21 mouse cellular contexts compared by ENCODE assay signal in the genomic region with DNA sequence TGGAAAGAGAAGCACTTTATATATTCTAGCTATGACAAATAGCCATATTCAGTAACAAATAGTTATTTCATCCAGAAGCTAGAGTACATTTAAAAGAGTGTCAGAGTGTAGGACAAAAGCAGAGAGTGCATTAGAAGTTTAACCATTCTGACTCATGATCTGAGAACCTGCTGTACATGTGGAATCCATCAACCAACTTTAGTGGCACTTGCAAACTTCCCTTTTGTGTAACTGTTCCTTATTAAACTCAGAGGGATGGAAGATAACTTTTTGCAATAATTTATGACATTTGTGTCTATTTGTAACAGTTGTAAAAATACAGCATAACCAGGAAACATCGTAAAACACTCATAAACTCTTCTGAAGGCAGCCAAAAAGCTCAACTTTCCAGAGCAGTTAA.
"Had no signal": no experiment of that assay in that cellular context is flagged by ENCODE, and none has a peak within 500 bp of the region (broad histone marks: within the 10 kb centered on the region; RNA-seq: fewer than 3 reads in every experiment).

No protein-coding gene starts in this region.

- H3K27me3 ChIP-seq: limb, embryonic 15.5 days; midbrain, embryonic 13.5 days; neural tube, embryonic 13.5 days; stomach, embryonic 15.5 days had no signal

- H3K4me1 ChIP-seq: limb, embryonic 15.5 days; midbrain, embryonic 13.5 days; neural tube, embryonic 13.5 days; stomach, embryonic 15.5 days had no signal

- H3K4me2 ChIP-seq: limb, embryonic 15.5 days; liver, embryonic 11.5 days; midbrain, embryonic 13.5 days; neural tube, embryonic 13.5 days; stomach, embryonic 15.5 days had no signal

- DNase-seq: kidney, adult 18-20 months; kidney, adult 9 months; kidney, postnatal 25 days; layer of hippocampus, adult 9-11 months; liver, postnatal 0 days; lung, postnatal 14 days; lung, postnatal 4 days; retina, postnatal 1 day; right cerebral cortex, postnatal 25 days; spleen, adult 18-20 months; thymus, postnatal 25 days had no signal

- ATAC-seq: intestine, embryonic 16.5 days; liver, postnatal 0 days; midbrain, embryonic 13.5 days; midbrain, embryonic 16.5 days had no signal

- H3K36me3 ChIP-seq: limb, embryonic 15.5 days; midbrain, embryonic 13.5 days; neural tube, embryonic 13.5 days; stomach, embryonic 15.5 days had no signal

- H3K27ac ChIP-seq: layer of hippocampus, adult 2 months; limb, embryonic 15.5 days; liver, embryonic 14.5 days; midbrain, embryonic 13.5 days; neural tube, embryonic 13.5 days; stomach, embryonic 15.5 days had no signal

- H3K9me3 ChIP-seq: limb, embryonic 15.5 days; midbrain, embryonic 13.5 days; neural tube, embryonic 13.5 days; stomach, embryonic 15.5 days had no signal

- H3K9ac ChIP-seq: limb, embryonic 15.5 days; liver, embryonic 14.5 days; liver, postnatal 0 days; midbrain, embryonic 13.5 days; neural tube, embryonic 13.5 days; stomach, embryonic 15.5 days had no signal

- H3K4me3 ChIP-seq: layer of hippocampus, adult 2 months; limb, embryonic 15.5 days; midbrain, embryonic 13.5 days; myocyte; neural tube, embryonic 13.5 days; stomach, embryonic 15.5 days had no signal
